Mouse (Mus musculus) heart, adult 8-10 months (tissue): ENCODE data around the gene Tasp1. TPM values are rescaled to one million over a fixed set of nuclear protein-coding genes. Genes with fewer than 3 reads are reported as not detected.
"Not testable (repeated sequence)": the region's sequence is repeated elsewhere in the genome, so short reads cannot be mapped to it uniquely, and the experiment has no call there.

Source experiments
- DNase-seq: peaks from one replicate; pipeline ENCODE4 v3.0.0; 2022; ENCODE audit warnings: low spot score
- total RNA-seq, 4 experiments: library from RNA; stranded (reverse); gene quantifications; 2 replicates each; pipeline ENCODE4 v1.2.4; 2022

Gene Tasp1
- total RNA-seq, 4 experiments from 2014 or later: 6.6 to 7.8 (median 7.0) TPM

DNA sequence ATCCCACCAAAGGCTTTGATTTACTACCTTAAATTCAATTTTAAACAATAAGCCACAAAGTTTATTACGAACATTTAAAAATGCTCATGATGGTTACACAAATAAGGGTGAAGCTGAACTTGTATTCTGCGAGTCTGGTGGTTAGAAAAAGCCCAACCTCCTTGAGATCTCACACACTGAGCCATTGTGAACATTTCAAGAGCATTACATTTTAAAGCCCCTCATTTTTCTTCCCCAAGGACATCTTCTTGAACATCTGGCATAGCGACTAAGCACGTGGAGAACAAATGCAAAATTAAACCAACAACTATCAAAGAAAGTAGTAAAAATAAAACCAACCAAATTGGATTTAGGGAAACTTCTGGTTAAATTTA is 182.4 kb downstream of the Tasp1 start:
- DNase-seq: no peak

DNA sequence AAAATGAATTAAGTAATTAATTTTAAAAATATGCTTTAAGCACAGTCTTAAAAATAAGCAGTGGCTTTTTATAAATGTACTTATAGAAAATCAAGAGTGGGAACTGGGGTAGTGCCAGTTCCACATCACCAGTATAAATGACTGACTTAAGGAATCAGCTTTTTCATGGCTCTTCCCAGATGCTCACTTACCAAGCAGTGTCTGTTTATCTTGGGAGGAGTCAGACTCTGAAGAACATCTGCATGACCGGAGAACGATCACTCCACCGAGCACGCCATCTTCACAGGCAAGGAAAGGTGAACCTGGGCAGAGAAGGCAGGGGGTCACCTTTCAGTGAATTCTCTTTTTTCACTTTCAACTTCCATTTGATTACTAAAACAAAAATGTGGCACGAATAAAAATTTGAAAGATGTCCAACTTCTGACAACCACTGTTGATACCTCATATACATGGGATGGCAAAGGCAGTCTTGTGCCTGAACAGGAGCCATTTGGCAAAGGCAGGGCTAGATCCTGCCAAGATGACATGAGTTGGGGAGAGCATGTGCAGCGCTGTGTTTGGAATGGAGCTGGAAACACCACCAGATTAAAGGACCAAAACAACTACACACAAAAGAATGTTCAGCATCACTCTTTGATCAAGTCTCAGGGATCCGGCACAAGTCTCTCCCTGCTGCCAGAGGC is 182.9 kb downstream of the Tasp1 start:
- peak; percentile 13 for DNase-seq

DNA sequence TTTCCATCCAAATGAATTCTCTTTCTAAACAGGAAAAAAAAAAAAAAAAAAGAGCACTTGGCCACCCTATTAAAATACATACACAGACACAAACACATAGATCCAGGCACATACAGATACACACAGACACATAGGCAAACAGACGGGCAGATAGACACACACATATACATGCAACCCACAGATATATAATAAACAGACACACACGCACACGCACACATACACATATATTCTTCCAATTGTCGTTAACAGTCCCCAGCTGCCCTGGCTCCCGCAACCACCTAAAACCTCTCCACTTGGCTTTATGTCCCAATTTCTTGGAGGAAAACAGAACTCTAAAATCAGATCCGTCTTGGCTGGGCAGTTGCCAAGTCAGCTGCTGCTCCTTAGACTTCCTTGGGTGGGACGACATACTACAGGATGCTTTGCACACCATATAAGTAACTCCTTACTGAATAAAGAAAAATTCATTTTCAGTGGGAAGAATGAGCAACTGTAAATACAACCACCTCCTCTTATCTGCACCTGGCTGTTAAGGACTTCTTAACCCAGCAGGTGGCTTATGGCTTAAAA is 188.5 kb downstream of the Tasp1 start:
- no peak for DNase-seq

DNA sequence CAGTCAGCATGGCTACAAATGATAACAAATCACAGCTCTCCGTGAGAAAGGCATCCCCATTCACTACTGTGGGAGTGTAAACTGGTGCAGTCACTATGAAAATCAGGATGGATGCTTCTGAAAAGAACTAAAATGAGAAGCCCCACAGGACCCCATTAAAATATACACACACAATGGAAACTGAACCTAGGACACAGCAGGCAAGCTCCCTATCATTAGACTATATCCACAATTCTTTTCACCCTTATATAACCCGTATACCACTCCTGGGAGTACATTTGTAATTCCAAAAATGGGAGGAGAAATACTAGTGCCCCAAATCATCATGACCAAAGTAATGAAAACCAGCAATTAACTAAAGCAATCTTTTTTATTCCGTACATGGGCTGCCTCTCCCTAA is 190.7 kb downstream of the Tasp1 start:
- DNase-seq: no peak

DNA sequence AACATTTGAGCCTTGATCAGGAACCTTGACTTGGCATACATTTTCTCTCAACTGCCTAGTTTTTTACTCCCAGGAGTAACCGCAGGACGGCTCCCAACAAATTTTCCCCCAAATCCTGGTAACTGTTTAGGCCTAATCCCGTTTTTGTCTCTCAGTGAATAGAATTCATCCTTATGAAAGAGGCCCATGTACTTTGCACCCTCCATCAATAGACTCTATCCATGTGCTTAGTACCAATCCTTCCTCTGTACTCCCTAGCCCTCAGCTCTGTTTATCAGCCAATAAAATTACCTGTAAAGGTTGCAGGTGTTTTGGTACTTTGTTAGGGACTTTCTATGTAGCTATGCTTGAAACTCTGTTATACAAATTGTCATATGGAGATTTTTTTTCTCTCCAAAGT is 192.4 kb downstream of the Tasp1 start:
- no peak for DNase-seq

DNA sequence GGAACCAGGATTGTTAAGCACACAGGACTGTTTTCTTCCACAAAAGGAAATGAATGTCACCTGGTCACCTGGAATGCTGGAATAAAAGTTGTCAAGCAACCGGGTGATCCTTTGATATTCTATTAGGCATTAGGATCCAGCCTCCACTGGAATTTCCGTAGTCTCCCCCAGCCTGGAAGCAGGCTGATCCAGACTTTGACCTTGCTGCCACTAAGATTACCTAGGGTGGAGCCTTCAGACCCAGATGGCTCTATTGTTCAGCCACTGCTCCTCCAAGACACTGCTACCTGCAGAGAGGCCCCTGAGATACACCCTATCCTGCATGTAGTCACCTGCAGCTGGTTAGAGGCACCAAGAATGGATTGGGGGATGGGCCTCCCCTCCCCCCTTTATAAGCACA is 192.8 kb downstream of the Tasp1 start:
- DNase-seq: no peak

DNA sequence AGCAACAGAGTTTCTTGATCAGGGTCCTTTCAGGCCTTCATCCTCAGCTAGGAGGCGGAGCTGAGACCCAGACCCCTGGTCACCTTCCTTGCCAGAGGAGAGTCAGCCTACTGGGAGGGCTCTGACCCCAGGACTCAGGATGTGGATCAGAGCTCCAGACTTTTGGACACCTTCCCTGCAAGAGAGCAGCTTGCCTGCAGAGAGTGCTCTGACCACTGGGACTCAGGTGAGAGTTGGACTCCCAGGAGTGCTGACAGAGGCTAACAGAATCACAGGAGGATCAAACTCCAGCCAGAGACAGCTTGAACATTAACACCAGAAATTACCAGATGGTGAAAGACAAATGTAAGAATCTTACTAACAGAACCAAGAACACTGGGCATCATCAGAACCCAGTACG is 197.5 kb downstream of the Tasp1 start:
- DNase-seq: not testable (repeated sequence)

DNA sequence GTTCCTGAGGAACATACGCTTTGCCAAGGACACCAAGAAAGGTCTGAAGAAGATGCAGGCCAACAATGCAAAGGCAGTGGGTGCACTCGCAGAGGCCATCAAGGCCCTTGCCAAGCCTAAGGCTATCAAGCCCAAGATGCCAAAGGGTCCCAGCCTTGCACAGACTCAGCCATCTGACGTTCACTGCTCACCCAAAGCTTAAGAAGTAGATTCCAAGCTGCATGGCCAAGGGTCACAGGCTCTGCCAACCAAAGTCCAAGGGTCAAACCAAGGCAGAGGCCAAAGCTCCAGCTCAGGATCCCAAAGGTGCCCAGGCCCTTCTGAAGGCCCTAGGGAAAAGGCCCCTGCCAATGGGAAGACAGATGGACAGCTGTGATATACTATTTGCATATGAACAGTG is 203.2 kb downstream of the Tasp1 start:
- DNase-seq: not testable (repeated sequence)

DNA sequence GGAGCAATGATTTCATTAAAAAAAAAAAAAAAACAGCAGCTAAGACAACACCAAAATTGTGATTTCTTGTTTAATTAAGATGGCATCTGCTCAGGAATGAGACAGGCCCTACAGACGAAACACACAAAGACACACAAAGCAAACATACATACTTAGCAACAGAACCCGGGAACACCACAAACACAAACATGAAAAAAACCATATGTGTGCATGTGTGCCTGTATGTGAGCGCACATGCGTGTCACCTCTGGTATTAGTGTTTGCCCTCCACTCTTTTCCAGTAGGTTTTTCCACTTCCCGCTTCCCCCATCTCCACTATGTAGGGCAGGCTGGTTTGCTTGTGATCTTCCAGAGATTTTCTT is 206.5 kb downstream of the Tasp1 start:
- no peak for DNase-seq

DNA sequence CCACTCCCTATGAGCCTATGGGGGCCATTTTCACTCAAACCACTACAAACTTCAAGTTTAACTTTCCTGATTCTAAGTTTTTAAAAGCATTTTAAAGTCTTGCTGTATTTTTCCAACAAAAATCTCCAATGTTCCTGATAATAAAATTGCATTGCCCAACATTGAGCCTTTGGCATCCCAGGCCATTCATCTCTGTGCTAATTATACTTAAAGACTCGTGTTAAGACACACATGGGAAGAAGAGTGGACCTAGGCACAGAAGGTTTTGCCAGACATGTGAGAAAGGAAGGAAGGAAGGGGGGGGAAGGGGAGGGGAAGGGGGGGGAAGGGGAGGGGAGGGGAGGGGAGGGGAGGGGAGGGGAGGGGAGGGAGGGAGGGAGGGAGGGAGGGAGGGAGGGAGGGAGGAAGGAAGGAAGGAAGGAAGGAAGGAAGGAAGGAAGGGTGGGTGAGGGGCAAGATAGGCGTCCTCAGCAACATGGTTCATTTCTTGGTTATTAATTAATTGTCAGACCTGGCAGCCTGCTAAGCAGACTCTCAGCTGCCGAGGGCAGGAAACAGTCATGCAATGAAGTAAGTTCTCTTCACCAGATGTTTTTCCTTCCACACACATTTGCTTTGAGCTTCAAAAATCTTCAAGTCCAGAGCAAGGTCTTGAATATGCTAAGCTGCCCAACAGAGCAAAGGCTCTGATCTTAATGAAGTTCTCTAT is 207.0 kb downstream of the Tasp1 start:
- DNase-seq: no peak

DNA sequence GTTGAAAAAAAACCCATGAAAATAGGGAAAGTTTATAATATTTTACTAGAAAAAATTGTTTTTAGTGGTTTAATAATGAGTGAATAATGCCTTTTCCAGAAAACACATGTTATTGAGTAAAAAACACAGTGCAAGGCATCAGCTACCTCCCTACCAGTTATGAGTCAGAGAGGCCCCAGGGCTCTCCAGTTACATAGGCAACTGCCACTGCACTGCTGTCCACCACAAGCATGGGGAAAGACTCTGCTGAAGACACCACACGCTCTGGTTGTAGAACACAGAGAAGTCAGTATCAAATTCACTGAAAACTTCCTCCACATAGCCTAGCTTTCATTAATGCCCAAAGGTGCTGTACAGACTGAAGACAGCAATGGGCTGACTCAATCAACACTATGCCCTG is 217.0 kb downstream of the Tasp1 start:
- DNase-seq: no peak

DNA sequence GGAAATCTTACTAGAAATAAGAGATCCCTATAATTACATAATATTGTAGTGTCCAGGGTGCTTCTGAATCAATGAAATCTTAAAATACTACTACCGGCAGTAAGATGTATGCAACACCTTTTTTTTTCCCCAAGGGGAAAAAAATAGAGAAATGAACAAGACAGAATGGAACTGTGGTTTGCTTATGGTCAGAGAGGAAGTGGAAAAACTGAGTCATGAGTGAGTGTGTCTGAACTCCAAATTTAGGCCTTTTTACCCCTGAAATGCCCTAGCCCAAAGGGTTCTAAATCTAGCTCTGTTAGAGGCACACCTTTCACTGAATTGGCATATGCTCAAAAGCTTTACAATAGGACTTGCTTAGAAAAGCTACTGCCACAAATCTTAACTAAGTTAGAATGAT is 225.2 kb downstream of the Tasp1 start:
- DNase-seq: peak; percentile 7

DNA sequence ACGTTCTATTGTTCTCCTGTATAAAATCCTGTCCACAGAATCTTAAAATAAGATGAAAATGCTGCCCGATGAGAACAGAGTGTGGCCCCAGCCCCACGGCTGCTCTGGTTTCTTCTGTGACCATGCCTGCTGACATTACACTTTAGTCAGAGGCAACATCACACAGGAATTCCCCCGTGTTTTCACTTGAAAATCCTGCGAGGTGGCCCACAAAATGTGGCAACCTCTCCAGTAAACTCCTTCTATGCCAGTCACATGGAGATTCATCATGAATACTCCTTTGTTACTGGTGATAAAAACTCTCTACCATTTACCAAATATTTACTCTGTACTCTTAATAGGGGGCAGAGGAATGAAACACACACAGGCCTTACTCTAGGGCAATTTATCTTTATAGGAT is 225.7 kb downstream of the Tasp1 start:
- no peak for DNase-seq

DNA sequence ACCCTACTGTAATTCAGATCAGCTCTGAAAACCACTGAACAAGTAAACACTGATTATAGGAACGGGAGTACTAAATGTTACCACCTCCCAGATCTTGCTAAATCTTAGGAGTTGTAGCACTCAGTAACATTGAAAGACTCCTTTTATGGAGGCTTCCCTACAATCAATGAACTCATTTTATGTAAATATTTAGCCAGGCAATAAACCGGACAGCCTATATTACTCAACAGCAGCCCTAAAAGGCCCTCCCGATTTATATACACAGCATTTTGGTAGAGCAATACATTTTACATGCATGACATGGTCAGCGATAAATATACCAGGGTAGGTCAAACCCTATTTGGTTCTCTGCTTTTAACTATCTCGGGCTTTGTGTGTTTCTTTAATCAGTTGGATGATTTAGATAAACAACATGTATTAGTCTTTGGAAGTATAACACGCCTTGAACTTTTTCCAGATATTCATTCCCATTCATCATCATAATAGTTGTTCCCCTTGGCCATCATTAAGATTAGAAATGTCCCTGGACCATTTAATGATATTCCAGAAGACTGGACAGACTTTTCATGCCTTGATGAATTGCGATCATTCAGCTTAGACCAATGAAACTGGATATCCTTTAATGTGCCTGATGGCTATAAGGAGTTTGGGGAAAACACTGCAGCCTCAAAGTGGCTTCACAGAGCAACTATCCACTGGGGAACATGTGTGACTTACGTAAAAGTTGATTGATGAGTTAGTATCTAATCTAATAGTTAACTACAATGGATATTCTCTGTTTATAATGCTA is 244.8 kb downstream of the Tasp1 start:
- no peak for DNase-seq

DNA sequence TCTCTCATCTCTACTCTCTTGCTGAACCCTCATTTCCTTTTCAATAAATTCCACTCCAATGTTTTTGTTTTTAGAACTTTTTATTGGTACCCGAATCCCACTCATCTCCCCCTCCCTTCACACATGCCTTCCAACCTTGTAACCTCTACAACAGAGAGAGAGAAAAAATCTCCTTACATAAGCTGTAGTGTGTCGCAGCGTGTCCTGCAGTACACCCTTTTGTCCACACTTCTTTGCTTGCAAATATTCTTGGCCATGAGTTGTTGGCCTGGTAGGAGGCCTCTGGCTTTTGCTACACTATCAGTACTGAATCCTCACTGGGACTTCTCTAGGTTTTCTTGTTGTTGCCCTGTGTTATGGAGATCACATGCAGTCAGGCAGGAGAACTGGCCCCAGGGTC is 249.3 kb downstream of the Tasp1 start:
- DNase-seq: no peak

DNA sequence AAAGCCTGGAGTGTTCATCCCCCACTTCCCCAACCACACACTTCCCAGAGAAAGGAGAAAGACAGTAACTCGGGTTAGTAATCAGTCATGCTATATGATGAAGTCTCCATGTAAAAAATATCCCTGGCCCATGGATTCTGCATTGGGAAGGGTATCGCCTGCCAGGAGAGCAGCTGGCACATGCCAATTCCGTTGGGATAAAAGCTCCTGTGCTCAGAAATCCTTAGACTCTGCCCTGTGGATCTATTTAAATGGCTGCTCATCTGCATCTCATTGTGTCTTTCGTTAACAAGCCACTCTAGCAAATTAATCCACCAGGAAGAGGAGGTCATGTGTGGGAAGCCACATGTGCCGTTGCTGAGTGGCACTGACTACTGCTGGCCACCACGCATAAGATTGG is 258.7 kb downstream of the Tasp1 start:
- no peak for DNase-seq

DNA sequence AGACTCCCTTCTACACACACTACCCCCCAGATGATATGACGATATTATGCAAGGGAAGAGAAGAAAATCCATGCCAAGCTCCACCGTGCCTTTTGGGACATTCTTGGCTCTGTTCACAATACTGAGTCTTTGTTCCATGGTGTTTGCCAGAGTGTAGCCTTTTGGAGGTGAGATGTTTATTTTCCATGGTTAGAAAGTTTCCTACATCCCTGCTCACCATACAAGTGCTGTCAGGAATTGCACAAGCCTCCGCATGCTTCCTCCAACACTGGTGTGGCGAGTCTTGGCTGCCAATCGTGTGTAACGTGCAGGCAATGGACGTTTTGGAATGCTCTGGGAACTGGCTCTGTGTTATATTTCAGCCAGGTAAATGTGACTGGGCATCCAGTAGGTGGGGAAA is 262.6 kb downstream of the Tasp1 start:
- DNase-seq: no peak

DNA sequence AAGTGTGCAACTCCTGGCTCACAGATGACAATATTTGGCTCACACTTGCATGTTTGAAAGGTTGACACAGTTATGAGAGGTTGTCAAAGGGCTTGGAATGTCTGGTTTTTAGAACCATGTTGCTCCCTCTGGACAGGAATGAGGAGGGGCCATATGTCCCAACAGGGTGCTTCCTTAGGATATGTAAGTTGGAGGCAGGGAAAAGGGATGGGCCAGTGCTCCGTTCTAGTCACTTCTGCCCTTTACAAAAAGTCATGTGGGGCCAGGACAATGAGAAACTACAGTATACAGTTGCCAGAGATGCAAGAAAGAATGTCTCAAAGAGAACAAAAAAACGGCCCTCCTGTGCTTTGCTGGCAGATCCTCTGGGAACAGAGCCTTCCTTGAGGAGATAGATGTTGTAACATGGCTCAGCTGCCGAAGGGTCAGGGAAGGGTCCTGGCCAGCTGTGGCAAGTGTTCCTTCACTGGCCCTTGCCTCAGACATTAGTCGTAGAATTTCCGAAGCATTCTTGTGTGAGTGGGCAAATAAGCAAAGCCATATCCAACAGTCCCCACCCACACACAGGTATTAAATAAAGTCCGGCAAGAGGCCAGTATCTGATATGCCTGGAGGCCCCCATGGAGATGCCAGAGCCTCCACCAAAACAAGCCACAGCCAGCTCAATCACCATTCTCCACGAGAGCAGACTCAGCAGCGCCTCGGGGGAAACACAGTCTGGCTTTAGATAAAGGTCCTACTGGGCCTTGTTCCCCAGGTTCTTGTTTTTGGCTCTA is 274.1 kb downstream of the Tasp1 start:
- peak; percentile 16 for DNase-seq

DNA sequence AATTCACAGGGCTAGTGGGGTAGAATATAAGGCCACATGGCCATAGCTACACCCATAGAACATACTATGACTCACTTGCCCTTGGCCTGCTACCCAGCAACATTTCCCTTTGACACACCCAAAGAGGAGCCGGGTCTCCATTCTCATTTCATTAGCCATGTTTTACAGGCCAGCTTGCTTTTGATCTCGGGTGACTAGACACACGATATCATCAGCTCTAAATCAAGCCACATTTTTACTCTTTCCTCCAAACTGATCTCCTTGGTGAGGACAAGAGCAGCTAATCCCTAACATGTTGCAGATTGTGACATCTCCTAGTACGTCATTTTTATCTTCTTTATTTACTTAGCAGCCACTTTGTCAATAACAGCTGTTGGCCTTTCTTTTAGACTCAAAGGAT is 277.9 kb downstream of the Tasp1 start:
- DNase-seq: no peak

DNA sequence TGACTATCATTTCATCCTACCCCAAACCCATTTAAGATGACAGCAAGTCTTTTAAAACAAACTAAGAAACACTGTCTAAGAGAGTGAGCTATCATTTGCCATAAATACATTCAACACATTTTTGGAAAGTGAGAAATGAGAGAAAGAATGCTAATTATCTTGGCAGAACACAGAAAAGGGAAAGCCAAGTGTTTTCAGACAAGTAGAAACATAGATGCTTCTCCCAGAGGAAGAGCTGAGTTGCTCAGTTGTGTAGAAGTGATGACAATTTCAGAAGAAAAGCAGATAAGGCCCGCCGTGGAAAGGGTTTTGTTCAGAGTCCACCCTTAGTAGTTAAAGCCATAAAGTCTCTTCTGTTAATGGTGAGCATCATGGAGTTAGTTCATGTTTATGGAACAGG is 281.7 kb downstream of the Tasp1 start:
- DNase-seq: peak; percentile 10

DNA sequence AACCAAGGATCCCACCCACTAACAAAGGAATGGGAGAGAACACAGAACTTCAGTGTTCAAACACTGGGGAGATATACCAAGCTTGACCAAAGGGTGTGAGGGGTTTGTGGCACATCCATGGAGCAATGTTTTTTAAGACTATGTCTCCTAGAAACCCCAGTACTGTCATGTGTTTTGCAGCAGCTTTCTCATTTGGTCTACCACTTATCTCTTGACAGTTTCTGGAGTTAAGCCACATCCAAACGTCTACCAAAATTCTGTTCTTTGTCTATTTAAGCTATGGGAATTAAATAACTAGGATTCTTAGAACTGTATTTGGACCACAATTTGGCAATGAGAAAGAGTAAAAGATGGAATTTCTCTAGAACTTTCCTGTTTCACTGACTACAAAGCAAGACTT is 282.1 kb downstream of the Tasp1 start:
- DNase-seq: no peak
